ENCODE assay signal across 26 mouse cellular contexts in genomic region chr9:23390118-23390517, GRCm38 (mm10).
"Had no signal": no experiment of that assay in that cellular context is flagged by ENCODE, and none has a peak within 500 bp of the region (broad histone marks: within the 10 kb centered on the region; RNA-seq: fewer than 3 reads in every experiment).

No protein-coding gene starts in this region.

- H3K9me3 ChIP-seq: embryonic facial prominence, embryonic 12.5 days; embryonic facial prominence, embryonic 13.5 days; embryonic facial prominence, embryonic 15.5 days; forebrain, embryonic 10.5 days; forebrain, embryonic 12.5 days; forebrain, embryonic 13.5 days; forebrain, embryonic 15.5 days had no signal

- ATAC-seq: forebrain, embryonic 13.5 days; forebrain, embryonic 14.5 days; forebrain, embryonic 15.5 days; forebrain, embryonic 16.5 days; forebrain, postnatal 0 days had no signal

- H3K4me1 ChIP-seq: forebrain, embryonic 15.5 days had no signal

- H3K9ac ChIP-seq: embryonic facial prominence, embryonic 12.5 days; embryonic facial prominence, embryonic 13.5 days; embryonic facial prominence, embryonic 15.5 days; forebrain, embryonic 12.5 days; forebrain, embryonic 13.5 days; forebrain, embryonic 15.5 days; forebrain, postnatal 0 days had no signal

- H3K4me2 ChIP-seq: embryonic facial prominence, embryonic 12.5 days; embryonic facial prominence, embryonic 13.5 days; embryonic facial prominence, embryonic 15.5 days; forebrain, embryonic 12.5 days; forebrain, embryonic 13.5 days; forebrain, embryonic 15.5 days had no signal

- H3K27me3 ChIP-seq: embryonic facial prominence, embryonic 12.5 days; embryonic facial prominence, embryonic 13.5 days; embryonic facial prominence, embryonic 15.5 days; forebrain, embryonic 12.5 days; forebrain, embryonic 13.5 days; forebrain, embryonic 15.5 days had no signal

- H3K4me3 ChIP-seq: embryonic facial prominence, embryonic 12.5 days; embryonic facial prominence, embryonic 13.5 days; embryonic facial prominence, embryonic 15.5 days; erythroblast, embryonic 14.5 days; forebrain, embryonic 10.5 days; forebrain, embryonic 12.5 days; forebrain, embryonic 13.5 days; forebrain, embryonic 15.5 days; gastrocnemius, adult 2 months; heart, adult 2 months had no signal

- DNase-seq: cerebellum, adult 2 months; cerebellum, adult 8-10 months; cerebellum, adult 9-10 months; cerebellum, adult 9-11 months; cerebellum, postnatal 10 days; cerebellum, postnatal 14 days; cerebellum, postnatal 25 days; cerebellum, postnatal 36 days; embryo, embryonic 11 days; forebrain, postnatal 0 days; gastrocnemius, adult 2 months; gastrocnemius, postnatal 10 days; gastrocnemius, postnatal 14 days; gastrocnemius, postnatal 25 days; gastrocnemius, postnatal 36 days; heart, adult 2 months had no signal

- H3K36me3 ChIP-seq: embryonic facial prominence, embryonic 12.5 days; embryonic facial prominence, embryonic 13.5 days; embryonic facial prominence, embryonic 15.5 days; forebrain, embryonic 10.5 days; forebrain, embryonic 12.5 days; forebrain, embryonic 15.5 days had no signal

- H3K27ac ChIP-seq: embryonic facial prominence, embryonic 12.5 days; embryonic facial prominence, embryonic 13.5 days; embryonic facial prominence, embryonic 15.5 days; forebrain, embryonic 10.5 days; forebrain, embryonic 12.5 days; forebrain, embryonic 13.5 days; forebrain, embryonic 15.5 days; gastrocnemius, adult 2 months; heart, adult 2 months had no signal
